Mouse (Mus musculus) midbrain, embryonic 16.5 days (tissue): ENCODE measurements around the gene G2e3. TPM values are rescaled to one million over a fixed set of nuclear protein-coding genes. Genes with fewer than 3 reads are reported as not detected.

ENCODE experiments used
- polyA plus RNA-seq: library from polyadenylated mRNA; unstranded; fragments of >200 nt; fragmentation: Nextera tagmentation; extraction: Ambion mirVana; gene quantifications from 2 replicates; pipeline ENCODE4 v1.2.1, GENCODE M21; 2015

Gene G2e3
- polyA plus RNA-seq, 1 experiment from 2014 or later = 13.5 TPM

Other genes starting within 250 kb of the G2e3 start
- gene Scfd1, start 29.4 kb downstream of the G2e3 start, polyA plus RNA-seq = 68.4 and 70.5 TPM in 2 replicates
- 17.7 and 22.2 TPM in 2 replicates for gene Coch, start 245.3 kb downstream of the G2e3 start, polyA plus RNA-seq